11 mouse cellular contexts compared by ENCODE assay signal in genomic region chr19:6030520-6031280, GRCm38 (mm10).
"Had no signal": no experiment of that assay in that cellular context is flagged by ENCODE, and none has a peak within 500 bp of the region (broad histone marks: within the 10 kb centered on the region; RNA-seq: fewer than 3 reads in every experiment).

No protein-coding gene starts in this region.

- H3K4me3 ChIP-seq: limb, embryonic 13.5 days; midbrain, embryonic 13.5 days had no signal

- H3K4me2 ChIP-seq: limb, embryonic 13.5 days; liver, embryonic 11.5 days; lung, embryonic 14.5 days; midbrain, embryonic 13.5 days had no signal

- H3K9ac ChIP-seq: limb, embryonic 13.5 days; lung, embryonic 14.5 days; midbrain, embryonic 13.5 days had no signal

- ATAC-seq: midbrain, embryonic 13.5 days had no signal

- DNase-seq: kidney, adult 2 months; kidney, postnatal 25 days; layer of hippocampus, adult 9-11 months; lung, embryonic 14.5 days; lung, postnatal 14 days; right cerebral cortex, adult 18-20 months; right cerebral cortex, postnatal 25 days; thymus, postnatal 4 days had no signal

- H3K9me3 ChIP-seq: limb, embryonic 13.5 days; midbrain, embryonic 13.5 days had no signal

- H3K36me3 ChIP-seq: limb, embryonic 13.5 days; midbrain, embryonic 13.5 days had no signal

- H3K27me3 ChIP-seq: limb, embryonic 13.5 days; midbrain, embryonic 13.5 days had no signal

- H3K4me1 ChIP-seq: limb, embryonic 13.5 days; midbrain, embryonic 13.5 days had no signal

- H3K27ac ChIP-seq: limb, embryonic 13.5 days; midbrain, embryonic 13.5 days had no signal
